Mouse (Mus musculus): ENCODE measurements at regions not wholly inside any gene's neighbourhood (a gene's known extent, or its start where the extent isn't known, plus 50 kb on each side); places are given as distances from the start of the nearest gene placed in this dataset.
"Not testable (repeated sequence)": the region's sequence is repeated elsewhere in the genome, so short reads cannot be mapped to it uniquely, and the experiment has no call there.

- DNase-seq (ENCODE audit: low read depth, low spot score) (no peak), ATAC-seq (no peak)
- ChIA-PET POLR2A (no interaction called here), CTCF (interaction anchor here (2.3 kb wide), 1 partner anchor 10 kb away, joined by 7 read pairs; no protein-coding TSS in a partner anchor)
- H3K27me3 ChIP-seq: no peaks in the 10 kb centered on the region
- TF ChIP-seq CTCF (IDR thresholded peaks at IDR 0.05): no peak
- in situ Hi-C loops (cut with MboI; ENCODE audit: low pct_unique_long_range_greater_than_20kb): no loop called here
Measured at GRCm38 (mm10) chr3:5806947-5807575, 56.5 kb downstream of the Gm8797 start.

GRCm38 (mm10) chr3:5811071-5811590 lies 60.5 kb downstream of the Gm8797 start:
- ATAC-seq: peak; percentile 69
- no peak for DNase-seq (ENCODE audit: low read depth, low spot score)
- in situ Hi-C loops (cut with MboI; ENCODE audit: low pct_unique_long_range_greater_than_20kb): no loop called here
- POLR2A ChIA-PET: no interaction called here
- TF ChIP-seq CTCF (IDR thresholded peaks at IDR 0.05): no peak
- H3K27me3 ChIP-seq: no peaks in the 10 kb centered on the region
- CTCF ChIA-PET: no interaction called here

GRCm38 (mm10) chr3:5820243-5820642 lies 69.6 kb downstream of the Gm8797 start:
- H3K27me3 ChIP-seq; DNase-seq (ENCODE audit: low read depth, low spot score); ATAC-seq; POLR2A ChIA-PET; CTCF ChIA-PET; in situ Hi-C loops (cut with MboI; ENCODE audit: low pct_unique_long_range_greater_than_20kb): not testable (repeated sequence)

GRCm38 (mm10) chr3:5860237-5860636 lies 109.6 kb downstream of the Gm8797 start:
- in situ Hi-C loops (cut with MboI; ENCODE audit: low pct_unique_long_range_greater_than_20kb); CTCF ChIA-PET; POLR2A ChIA-PET; H3K27me3 ChIP-seq; DNase-seq (ENCODE audit: low read depth, low spot score); ATAC-seq: not testable (repeated sequence)

- CTCF ChIA-PET: no interaction called here
- in situ Hi-C loops (cut with MboI; ENCODE audit: low pct_unique_long_range_greater_than_20kb): no loop called here
- POLR2A ChIA-PET: no interaction called here
- TF ChIP-seq CTCF (IDR thresholded peaks at IDR 0.05): no peak
- H3K27me3 ChIP-seq: no peaks in the 10 kb centered on the region
- ATAC-seq (no peak), DNase-seq (ENCODE audit: low read depth, low spot score) (no peak)
Measured at GRCm38 (mm10) chr3:5870407-5870806, 119.8 kb downstream of the Gm8797 start.

GRCm38 (mm10) chr3:5879113-5879512 lies 128.5 kb downstream of the Gm8797 start:
- POLR2A ChIA-PET: no interaction called here

GRCm38 (mm10) chr3:5917536-5917935 lies 166.9 kb downstream of the Gm8797 start:
- ChIA-PET POLR2A (no interaction called here), CTCF (interaction anchor here (1.3 kb wide), 1 partner anchor 10 kb away, joined by 3 read pairs; no protein-coding TSS in a partner anchor)
- DNase-seq (ENCODE audit: low read depth, low spot score) (no peak), ATAC-seq (no peak)
- in situ Hi-C loops (cut with MboI; ENCODE audit: low pct_unique_long_range_greater_than_20kb): no loop called here
- no peaks in the 10 kb centered on the region for H3K27me3 ChIP-seq
- no peak for TF ChIP-seq CTCF (IDR thresholded peaks at IDR 0.05)

More at GRCm38 (mm10) chr3:5879113-5879512, 128.5 kb downstream of the Gm8797 start:
- DNase-seq (ENCODE audit: low read depth, low spot score): no peak
- no peak for TF ChIP-seq CTCF (IDR thresholded peaks at IDR 0.05)
- H3K27me3 ChIP-seq: no peaks in the 10 kb centered on the region
- in situ Hi-C loops (cut with MboI; ENCODE audit: low pct_unique_long_range_greater_than_20kb): no loop called here
- CTCF ChIA-PET: no interaction called here
- no peak for ATAC-seq

- DNase-seq (ENCODE audit: low read depth, low spot score); ATAC-seq; POLR2A ChIA-PET; H3K27me3 ChIP-seq; CTCF ChIA-PET; in situ Hi-C loops (cut with MboI; ENCODE audit: low pct_unique_long_range_greater_than_20kb): not testable (repeated sequence)
Measured at GRCm38 (mm10) chr3:5950243-5950642, 199.6 kb downstream of the Gm8797 start.

GRCm38 (mm10) chr3:5989011-5989645 lies 238.5 kb downstream of the Gm8797 start:
- CTCF ChIA-PET; H3K27me3 ChIP-seq; ATAC-seq; in situ Hi-C loops (cut with MboI; ENCODE audit: low pct_unique_long_range_greater_than_20kb); DNase-seq (ENCODE audit: low read depth, low spot score); POLR2A ChIA-PET: not testable (repeated sequence)

GRCm38 (mm10) chr3:6004423-6004822 lies 253.8 kb downstream of the Gm8797 start:
- POLR2A ChIA-PET: no interaction called here
- TF ChIP-seq CTCF (IDR thresholded peaks at IDR 0.05): no peak
- CTCF ChIA-PET: interaction anchor here (1.6 kb wide), 1 partner anchor 11 kb away, joined by 4 read pairs; no protein-coding TSS in a partner anchor
- in situ Hi-C loops (cut with MboI; ENCODE audit: low pct_unique_long_range_greater_than_20kb): no loop called here
- DNase-seq (ENCODE audit: low read depth, low spot score) (no peak), ATAC-seq (no peak)
- H3K27me3 ChIP-seq: peaks cover 6% of the 10 kb centered on the region

GRCm38 (mm10) chr3:6018749-6019148 lies 268.1 kb downstream of the Gm8797 start:
- H3K27me3 ChIP-seq: no peaks in the 10 kb centered on the region
- ChIA-PET POLR2A (no interaction called here), CTCF (no interaction called here)
- in situ Hi-C loops (cut with MboI; ENCODE audit: low pct_unique_long_range_greater_than_20kb): no loop called here
- ATAC-seq (no peak), DNase-seq (ENCODE audit: low read depth, low spot score) (no peak)
- TF ChIP-seq CTCF (IDR thresholded peaks at IDR 0.05): no peak

- ATAC-seq; POLR2A ChIA-PET; CTCF ChIA-PET; in situ Hi-C loops (cut with MboI; ENCODE audit: low pct_unique_long_range_greater_than_20kb); DNase-seq (ENCODE audit: low read depth, low spot score); H3K27me3 ChIP-seq: not testable (repeated sequence)
Measured at GRCm38 (mm10) chr3:6041325-6041724, 290.7 kb downstream of the Gm8797 start.

All from Patski (cell line).